Mouse (Mus musculus) ES-Bruce4 (cell line): ENCODE measurements around the gene Haghl. TPM values are rescaled to one million over a fixed set of nuclear protein-coding genes. Genes with fewer than 3 reads are reported as not detected.

Experiments
- H3K27ac ChIP-seq: 2 replicates; pipeline ENCODE4 v1.5.1; 2012; ENCODE audit warnings: low read length, inconsistent platforms; ENCODE audit not compliant: insufficient read depth
- H3K27me3 ChIP-seq: 2 replicates; pipeline ENCODE4 v1.6.1; 2012; ENCODE audit warnings: mild to moderate bottlenecking, low read length, inconsistent platforms; ENCODE audit not compliant: control insufficient read depth, poor library complexity, insufficient read depth, severe bottlenecking
- H3K36me3 ChIP-seq: 2 replicates; pipeline ENCODE4 v1.6.1; 2012; ENCODE audit warnings: inconsistent platforms, mild to moderate bottlenecking, low read length, moderate library complexity; ENCODE audit not compliant: control insufficient read depth, poor library complexity, insufficient read depth, severe bottlenecking
- H3K4me1 ChIP-seq: one replicate; pipeline ENCODE4 v1.8.1; 2011; ENCODE audit warnings: low read length; ENCODE audit not compliant: control insufficient read depth, insufficient read depth
- H3K4me3 ChIP-seq: 2 replicates; pipeline ENCODE4 v1.5.1; 2011; ENCODE audit warnings: low read depth, mild to moderate bottlenecking, low read length
- H3K9ac ChIP-seq: 2 replicates; pipeline ENCODE4 v1.6.1; 2012; ENCODE audit warnings: low read depth, mild to moderate bottlenecking, inconsistent platforms; ENCODE audit not compliant: poor library complexity, severe bottlenecking
- H3K9me3 ChIP-seq: replicated peaks from 2 replicates; pipeline ENCODE4 v1.6.1; 2012; ENCODE audit warnings: mild to moderate bottlenecking, low read length, inconsistent platforms; ENCODE audit not compliant: control insufficient read depth, poor library complexity, insufficient read depth, severe bottlenecking
- CTCF ChIP-seq: IDR thresholded peaks from one replicate; pipeline ENCODE4 v1.8.1; 2011; ENCODE audit warnings: low read depth, low read length
- EP300 ChIP-seq: IDR thresholded peaks from 2 replicates; pipeline ENCODE4 v1.6.1; 2011; ENCODE audit warnings: low read depth, low read length; ENCODE audit not compliant: insufficient read depth
- POLR2A ChIP-seq: IDR thresholded peaks from one replicate; pipeline ENCODE4 v1.8.1; 2011; ENCODE audit warnings: low read length; ENCODE audit not compliant: insufficient read depth
- polyA plus RNA-seq: library from polyadenylated mRNA; stranded (reverse); fragments of >200 nt; gene quantifications from 2 replicates; pipeline ENCODE4 v1.2.4, GENCODE M21; 2011; ENCODE audit warnings: low read depth; ENCODE audit not compliant: missing spikeins, insufficient read depth, insufficient read length

Gene Haghl
- polyA plus RNA-seq, 1 experiment, result 32.1 TPM

- no peaks in the 10 kb centered on the region for H3K9me3 ChIP-seq
- H3K4me1 ChIP-seq, result peaks cover 4% of the 10 kb centered on the region
- peak overlapping the region; percentile 8; the same call in 1 of the 2 replicates for H3K27ac ChIP-seq
- H3K4me3 ChIP-seq, result peak overlapping the region; percentile 93
- peak overlapping the region; percentile 57 for H3K9ac ChIP-seq
- H3K36me3 ChIP-seq, result no peaks in the 10 kb centered on the region
- no peaks in the 10 kb centered on the region for H3K27me3 ChIP-seq
- TF ChIP-seq EP300 (no peak), CTCF (no peak), POLR2A (no peak)
These were observed 6.5 kb upstream of the Haghl start for GRCm38 (mm10) chr17:25791843-25792527.

DNA sequence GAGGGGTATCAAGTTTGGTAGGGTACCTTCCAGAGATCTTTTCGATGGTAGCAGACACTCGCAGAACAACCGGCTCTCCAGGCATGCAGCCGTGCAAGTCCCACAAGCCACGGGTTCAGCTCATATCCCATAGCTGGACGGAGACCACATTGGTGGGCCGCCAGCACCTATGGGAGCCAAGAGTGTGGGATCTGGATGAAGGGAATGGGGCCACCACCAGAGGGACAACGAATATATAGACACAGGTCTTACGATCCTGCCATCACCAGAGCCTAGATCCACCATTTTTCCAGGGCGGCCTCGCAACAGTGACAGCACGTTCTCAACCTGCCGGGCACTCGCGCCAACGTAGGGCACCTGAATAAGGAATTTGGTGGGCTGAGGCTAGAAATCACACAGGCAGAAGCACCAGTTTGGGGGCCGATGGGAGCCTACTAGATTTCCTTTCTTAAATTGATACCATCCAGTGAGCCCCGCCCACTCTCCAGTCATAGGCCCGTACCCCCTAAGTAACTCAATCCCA is 5.9 kb upstream of the Haghl start:
- Histone ChIP-seq H3K4me3 (peak overlapping the region; percentile 93), H3K27me3 (no peaks in the 10 kb centered on the region), H3K4me1 (peaks cover 4% of the 10 kb centered on the region), H3K9me3 (no peaks in the 10 kb centered on the region), H3K9ac (peak overlapping the region; percentile 57), H3K27ac (0 out of 2 replicates have a peak overlapping the region, but pooled peaks have one; percentile 8), H3K36me3 (no peaks in the 10 kb centered on the region)
- TF ChIP-seq CTCF, result no peak
- TF ChIP-seq EP300, result no peak
- TF ChIP-seq POLR2A, result no peak

GRCm38 (mm10) chr17:25786781-25787504 is 1.5 kb upstream of the Haghl start:
- peaks cover 4% of the 10 kb centered on the region for H3K36me3 ChIP-seq
- H3K4me3 ChIP-seq, result no peak overlapping the region

GRCm38 (mm10) chr17:25786280-25786679 is 807 bp upstream of the Haghl start, which contains the start of gene Ccdc78:
Gene Ccdc78 (plus strand): TSS chr17:25786580.
- H3K27ac ChIP-seq, result no peak within 1 kb of the TSS
- H3K36me3 ChIP-seq, result peaks cover 4% of the 10 kb centered on the region
- peak within 1 kb of the TSS; percentile 81 for H3K4me3 ChIP-seq
- TF ChIP-seq EP300, result no peak
- no peak for TF ChIP-seq CTCF
- TF ChIP-seq POLR2A, result no peak
- H3K4me1 ChIP-seq, result no peaks in the 10 kb centered on the region
- H3K9me3 ChIP-seq, result no peaks in the 10 kb centered on the region
- H3K9ac ChIP-seq, result peak within 1 kb of the TSS; percentile 37
- no peaks in the 10 kb centered on the region for H3K27me3 ChIP-seq

More at GRCm38 (mm10) chr17:25786781-25787504, 1.5 kb upstream of the Haghl start:
- no peak overlapping the region for H3K27ac ChIP-seq
- no peak for TF ChIP-seq EP300
- TF ChIP-seq POLR2A, result no peak
- no peaks in the 10 kb centered on the region for H3K9me3 ChIP-seq
- no peaks in the 10 kb centered on the region for H3K4me1 ChIP-seq
- no peak overlapping the region for H3K9ac ChIP-seq
- H3K27me3 ChIP-seq, result no peaks in the 10 kb centered on the region

GRCm38 (mm10) chr17:25783861-25784574 is 1.5 kb downstream of the Haghl start:
- H3K36me3 ChIP-seq, result peaks cover 4% of the 10 kb centered on the region

More at GRCm38 (mm10) chr17:25783861-25784574, 1.5 kb downstream of the Haghl start:
- H3K4me3 ChIP-seq, result no peak overlapping the region
- no peak overlapping the region for H3K9ac ChIP-seq
- TF ChIP-seq CTCF (no peak), EP300 (no peak), POLR2A (no peak)
- H3K9me3 ChIP-seq, result no peaks in the 10 kb centered on the region
- no peaks in the 10 kb centered on the region for H3K4me1 ChIP-seq
- H3K27ac ChIP-seq, result no peak overlapping the region
- no peaks in the 10 kb centered on the region for H3K27me3 ChIP-seq
